Mouse (Mus musculus): Measurements from ENCODE around the gene Efemp2.

The Efemp2 gene

GRCm38 (mm10) chr19:5496052-5496370 is 22.3 kb downstream of the Efemp2 start:
- no peak for DNase-seq (ENCODE audit: low read depth, low spot score)

- DNase-seq (ENCODE audit: low read depth, low spot score): no peak
These were observed 26.6 kb downstream of the Efemp2 start for GRCm38 (mm10) chr19:5500330-5500875.

GRCm38 (mm10) chr19:5503687-5504086 is 29.9 kb downstream of the Efemp2 start, which contains the start of gene 1700020D05Rik:
Gene 1700020D05Rik (minus strand): TSS chr19:5503787.
- DNase-seq (ENCODE audit: low read depth, low spot score): no peak

DNA sequence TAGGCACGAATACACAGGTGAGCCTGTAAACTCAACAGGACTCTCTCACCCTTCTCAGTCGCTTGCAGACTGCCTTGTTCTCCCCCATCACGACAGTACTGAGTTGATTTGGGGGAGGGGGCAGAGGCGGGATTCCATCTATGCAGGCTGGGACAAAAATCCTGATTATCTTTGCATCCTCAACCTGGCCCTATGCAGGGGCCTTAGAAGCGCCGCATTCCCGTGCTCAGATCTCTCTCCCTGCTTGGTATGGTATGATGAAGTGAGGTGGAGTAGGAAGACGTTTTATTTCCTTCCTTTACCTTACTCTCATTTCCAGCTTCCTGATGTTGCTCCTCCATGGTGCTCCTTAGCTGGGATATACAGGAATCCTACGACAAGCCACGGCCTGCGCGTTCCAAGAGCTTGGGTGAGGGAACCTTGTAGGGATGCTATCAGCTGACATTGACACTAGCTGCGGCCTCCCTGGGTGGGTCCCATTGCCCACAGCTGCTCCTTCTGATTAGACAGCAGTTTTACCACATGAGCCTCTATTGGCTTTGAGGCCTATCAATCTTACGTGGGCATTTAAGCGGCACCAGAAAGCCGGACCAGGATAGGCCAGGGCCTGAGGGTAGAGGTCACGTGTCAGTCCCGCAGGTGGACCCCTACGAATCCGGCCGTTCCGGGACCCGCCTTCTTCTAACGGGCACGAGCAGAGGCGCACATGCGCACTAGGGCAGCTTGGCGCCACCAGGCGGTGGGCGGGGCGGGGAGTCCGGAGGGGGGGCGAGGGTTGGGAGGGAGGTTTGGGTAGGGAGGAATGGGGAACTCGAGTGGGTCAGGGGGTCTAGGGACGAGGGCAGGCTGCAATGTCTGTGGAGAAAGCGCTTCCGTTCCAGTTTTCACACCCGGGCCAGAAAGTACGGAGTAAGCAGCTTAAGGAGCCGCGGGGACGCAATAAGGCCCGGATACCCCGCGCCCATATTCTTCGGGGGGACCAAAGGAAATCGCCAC is 36.6 kb downstream of the Efemp2 start, which contains the start of gene Snx32:
Gene Snx32 (minus strand): TSS at position 508 of the 996 bp plus-strand sequence.
- DNase-seq (ENCODE audit: low read depth, low spot score): peak; percentile 93

DNA sequence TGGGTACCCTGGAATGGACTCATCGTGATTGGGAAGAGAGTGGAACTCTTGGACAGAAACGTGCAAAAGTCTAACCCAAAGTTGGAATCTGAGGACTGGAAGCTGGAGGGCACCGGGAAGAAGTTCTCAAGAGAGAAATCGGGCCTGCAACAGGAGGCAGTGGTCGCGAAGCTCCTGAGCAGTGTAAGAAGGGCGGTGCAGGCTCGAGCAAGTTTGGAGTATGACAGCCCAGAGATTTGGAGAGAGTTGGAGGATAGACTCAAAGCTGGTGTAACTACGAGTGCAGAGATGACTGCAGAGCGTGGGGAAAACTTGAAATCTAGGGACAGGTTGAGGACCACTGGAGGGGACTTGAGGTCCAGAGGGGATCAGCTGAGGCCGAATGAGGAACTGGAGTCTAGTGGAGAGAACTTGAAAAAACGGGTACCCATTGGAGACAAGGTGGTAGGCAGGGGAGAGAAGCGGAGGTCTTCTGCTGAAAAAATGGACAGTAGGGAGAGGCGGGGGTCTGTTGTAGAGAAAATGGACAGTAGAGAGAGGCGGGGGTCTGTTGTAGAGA is 37.4 kb downstream of the Efemp2 start:
- DNase-seq (ENCODE audit: low read depth, low spot score): no peak

- DNase-seq (ENCODE audit: low read depth, low spot score): no peak
These were observed 38.6 kb downstream of the Efemp2 start for GRCm38 (mm10) chr19:5512091-5513004.

- no peak for DNase-seq (ENCODE audit: low read depth, low spot score)
These were observed 39.2 kb downstream of the Efemp2 start for GRCm38 (mm10) chr19:5513005-5513349.

- DNase-seq (ENCODE audit: low read depth, low spot score): no peak
These were observed 42.4 kb downstream of the Efemp2 start for GRCm38 (mm10) chr19:5515840-5516777.

DNA sequence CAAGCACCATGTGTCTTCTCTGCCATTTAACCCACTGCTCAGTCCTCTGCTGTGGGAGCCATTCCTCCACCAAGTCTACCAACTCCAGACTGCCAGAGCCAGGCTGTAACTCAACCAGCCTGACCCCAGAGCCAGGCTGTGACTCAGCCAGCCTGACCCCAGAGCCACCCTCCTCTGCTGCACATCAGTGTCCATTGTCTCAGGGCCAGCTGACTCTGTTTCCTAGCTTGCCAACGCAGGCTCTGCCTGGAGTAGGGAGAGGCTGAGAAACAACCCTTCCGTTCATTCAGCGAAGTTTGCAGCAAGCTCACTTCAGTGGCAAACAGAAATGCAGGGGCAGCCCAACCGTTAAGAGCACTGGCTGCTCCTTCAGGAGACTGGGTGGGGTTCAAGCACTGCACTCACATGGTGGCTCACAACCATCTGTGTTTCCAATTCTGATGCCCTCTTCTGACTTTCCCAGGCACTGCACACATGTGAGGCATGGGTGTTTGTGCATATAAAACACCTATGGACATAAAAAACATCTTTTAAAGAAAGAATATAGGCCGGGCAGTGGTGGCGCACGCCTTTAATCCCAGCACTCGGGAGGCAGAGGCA is 43.3 kb downstream of the Efemp2 start:
- no peak for DNase-seq (ENCODE audit: low read depth, low spot score)

- no peak for DNase-seq (ENCODE audit: low read depth, low spot score)
These were observed 45.0 kb downstream of the Efemp2 start for GRCm38 (mm10) chr19:5518721-5519120.

- DNase-seq (ENCODE audit: low read depth, low spot score): no peak
These were observed 51.5 kb downstream of the Efemp2 start for GRCm38 (mm10) chr19:5525204-5525603.

- peak; percentile 84 for DNase-seq (ENCODE audit: low read depth, low spot score)
These were observed 55.8 kb downstream of the Efemp2 start for GRCm38 (mm10) chr19:5529325-5530137.

DNA sequence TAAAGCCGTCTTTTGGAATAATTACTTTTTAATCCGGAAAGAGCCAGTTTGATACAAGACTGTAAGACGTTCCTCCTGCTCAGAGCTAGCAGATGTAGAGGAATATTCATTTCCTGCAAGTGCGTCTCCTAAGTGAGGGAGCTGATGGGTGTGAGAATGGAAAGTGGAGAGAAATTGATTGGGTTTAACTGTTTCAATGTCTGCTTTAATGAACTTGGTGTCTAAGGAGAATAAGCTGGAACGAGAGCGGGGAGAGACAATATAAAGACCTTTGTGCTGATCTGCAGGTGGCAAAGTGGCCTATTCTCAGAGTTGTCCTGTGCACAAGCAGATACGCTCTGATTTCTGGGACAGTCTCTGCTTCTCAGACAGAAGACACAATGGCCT is 56.4 kb downstream of the Efemp2 start:
- DNase-seq (ENCODE audit: low read depth, low spot score): no peak
